In the genomic region with DNA sequence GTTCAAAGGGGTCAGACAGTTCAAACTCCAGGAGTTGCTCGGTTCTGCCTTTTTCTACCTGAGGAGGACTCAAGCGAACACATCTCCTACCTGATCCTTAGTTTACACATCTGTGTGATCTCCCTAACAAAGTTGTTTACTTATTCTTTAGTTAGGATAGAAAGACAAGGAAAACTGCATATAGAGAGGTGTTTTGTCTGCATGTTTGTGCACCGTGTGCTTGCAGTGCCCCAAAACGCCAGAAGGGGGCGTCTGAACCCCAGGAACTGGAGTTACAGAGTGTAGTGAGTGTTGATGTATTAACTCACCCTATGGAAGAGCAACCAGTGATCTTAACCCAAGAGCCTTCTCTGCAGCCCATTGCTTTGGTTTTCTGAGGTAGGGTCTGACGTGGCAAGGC, we compare ENCODE assay signal across 11 mouse cellular contexts. TPM values are rescaled to one million over a fixed set of nuclear protein-coding genes. Genes with fewer than 3 reads are reported as not detected.
DNase-seq lines count a peak whose midpoint lies in the region; TF ChIP-seq lines count a peak whose summit lies in the region.
"Had no signal": no experiment of that assay in that cellular context is flagged by ENCODE, and none has a peak within 500 bp of the region (broad histone marks: within the 10 kb centered on the region; RNA-seq: fewer than 3 reads in every experiment).

No protein-coding gene starts in this region.

- WGBS in small intestine, adult 2 months, result 67% methylated on average over 6 of the region's 6 CpGs
- 71% methylated on average over 6 of the region's 6 CpGs for WGBS in midbrain, embryonic 10.5 days

- no peak for TF ChIP-seq POLR2A in small intestine, adult 2 months (IDR thresholded peaks at IDR 0.05; ENCODE audit: low read depth, low read length)

- H3K36me3 ChIP-seq in small intestine, adult 2 months (ENCODE audit: control insufficient read depth, insufficient read depth, low read length), result no peaks in the 10 kb centered on the region
- no peaks in the 10 kb centered on the region for H3K36me3 ChIP-seq in midbrain, embryonic 10.5 days
- H3K36me3 ChIP-seq: hindbrain, embryonic 10.5 days; liver, embryonic 13.5 days; midbrain, embryonic 12.5 days had no signal

- no peaks in the 10 kb centered on the region for H3K27me3 ChIP-seq in small intestine, adult 2 months (ENCODE audit: control insufficient read depth, insufficient read depth, low read length)
- H3K27me3 ChIP-seq in midbrain, embryonic 10.5 days (ENCODE audit: low read depth, poor library complexity, severe bottlenecking), result no peaks in the 10 kb centered on the region
- H3K27me3 ChIP-seq: liver, embryonic 13.5 days; midbrain, embryonic 12.5 days had no signal

- no peak overlapping the region for H3K27ac ChIP-seq in layer of hippocampus, adult 2 months
- no peak overlapping the region for H3K27ac ChIP-seq in small intestine, adult 2 months (ENCODE audit: insufficient read depth, low read depth, low read length)
- H3K27ac ChIP-seq in midbrain, embryonic 10.5 days (replicated peaks), result no peak overlapping the region
- H3K27ac ChIP-seq: hindbrain, embryonic 10.5 days; midbrain, embryonic 12.5 days had no signal

- TF ChIP-seq CTCF in layer of hippocampus, adult 2 months (conservative IDR thresholded peaks at IDR 0.05), result peak; percentile 50
- peak; percentile 50; the same call in 1 of the 2 replicates for TF ChIP-seq CTCF in small intestine, adult 2 months (IDR thresholded peaks at IDR 0.05; ENCODE audit: extremely low read depth, insufficient read length, insufficient replicate concordance, low read depth, low read length)

- no peaks in the 10 kb centered on the region for H3K9me3 ChIP-seq in midbrain, embryonic 10.5 days (replicated peaks)
- H3K9me3 ChIP-seq: hindbrain, embryonic 10.5 days; liver, embryonic 13.5 days; midbrain, embryonic 12.5 days had no signal

- H3K4me3 ChIP-seq in layer of hippocampus, adult 2 months, result no peak overlapping the region
- H3K4me3 ChIP-seq in small intestine, adult 2 months (ENCODE audit: low read depth, low read length), result no peak overlapping the region
- H3K4me3 ChIP-seq in midbrain, embryonic 10.5 days, result no peak overlapping the region
- H3K4me3 ChIP-seq: hindbrain, embryonic 10.5 days; liver, embryonic 13.5 days; midbrain, embryonic 12.5 days had no signal

- peaks cover 10% of the 10 kb centered on the region; the same call in 1 of the 2 replicates for H3K4me1 ChIP-seq in small intestine, adult 2 months (ENCODE audit: control insufficient read depth, insufficient read depth, insufficient read length, low read length)
- H3K4me1 ChIP-seq in midbrain, embryonic 10.5 days, result no peaks in the 10 kb centered on the region
- H3K4me1 ChIP-seq: hindbrain, embryonic 10.5 days; midbrain, embryonic 12.5 days had no signal

- no peak for DNase-seq in layer of hippocampus, adult 2 months (ENCODE audit: low spot score in 2 of 2)
- no peak for DNase-seq in layer of hippocampus, postnatal 10 days (ENCODE audit: low spot score in 2 of 2)
- peak; percentile 79 to 82 for DNase-seq in B cell, adult 2 months
- peak; percentile 66 for DNase-seq in ES-CJ7 (ENCODE audit: low read depth, low spot score)
- DNase-seq in midbrain, embryonic 10.5 days (ENCODE audit: low spot score), result no peak
- no peak for DNase-seq in embryo, embryonic 9.5 days (ENCODE audit: extremely low spot score)
- DNase-seq: gastrocnemius, postnatal 36 days; liver, embryonic 13.5 days had no signal

RNA-seq across cellular contexts. Expression of gene Coa7, which starts 8.2 kb away (rescaled TPM):
- 10 to 100 TPM; 28.8 to 31.6 TPM for total RNA-seq in layer of hippocampus, adult 2 months (2021)
- 10 to 100 TPM; 31.4 to 42.1 TPM for total RNA-seq in layer of hippocampus, postnatal 10 days (2021)
- polyA plus RNA-seq in small intestine, adult 2 months (2012; rRNA removed), result 7.3 and 11.1 TPM in 2 replicates
- polyA plus RNA-seq in midbrain, embryonic 10.5 days (2016; fragmentation: Nextera tagmentation; extraction: Ambion mirVana), result 66.1 and 76.5 TPM in 2 replicates

RNA-seq across cellular contexts. Expression of gene Zyg11b, which starts 18.9 kb away (rescaled TPM):
- 10 to 100 TPM; 96.1 to 99.5 TPM for total RNA-seq in layer of hippocampus, adult 2 months (2021)
- 100 to 1,000 TPM; 144 to 146 TPM for total RNA-seq in layer of hippocampus, postnatal 10 days (2021)
- polyA plus RNA-seq in small intestine, adult 2 months (2012; rRNA removed), result 2.6 and 4.1 TPM in 2 replicates
- polyA plus RNA-seq in midbrain, embryonic 10.5 days (2016; fragmentation: Nextera tagmentation; extraction: Ambion mirVana), result 13.2 and 18.5 TPM in 2 replicates

Comparison
In these comparisons a context has a peak if more than half of its experiments do, and no peak if none do; other contexts are left out.
1. DNase-seq: peak in B cell, adult 2 months (2 of 2) and ES-CJ7 (single experiment); none in layer of hippocampus, adult 2 months (0 of 2), layer of hippocampus, postnatal 10 days (0 of 2), midbrain, embryonic 10.5 days (single experiment) and embryo, embryonic 9.5 days (single experiment).